Mouse (Mus musculus): Measurements from ENCODE around the gene Trp53rka. TPM values are rescaled to one million over a fixed set of nuclear protein-coding genes. Genes with fewer than 3 reads are reported as not detected.
"Not testable (repeated sequence)": the region's sequence is repeated elsewhere in the genome, so short reads cannot be mapped to it uniquely, and the experiment has no call there.

The Trp53rka gene
- 1 to 10 TPM; 3.5 to 5.0 (median 4.3) TPM for polyA plus RNA-seq (2017; shearing (Covaris generic))

DNA sequence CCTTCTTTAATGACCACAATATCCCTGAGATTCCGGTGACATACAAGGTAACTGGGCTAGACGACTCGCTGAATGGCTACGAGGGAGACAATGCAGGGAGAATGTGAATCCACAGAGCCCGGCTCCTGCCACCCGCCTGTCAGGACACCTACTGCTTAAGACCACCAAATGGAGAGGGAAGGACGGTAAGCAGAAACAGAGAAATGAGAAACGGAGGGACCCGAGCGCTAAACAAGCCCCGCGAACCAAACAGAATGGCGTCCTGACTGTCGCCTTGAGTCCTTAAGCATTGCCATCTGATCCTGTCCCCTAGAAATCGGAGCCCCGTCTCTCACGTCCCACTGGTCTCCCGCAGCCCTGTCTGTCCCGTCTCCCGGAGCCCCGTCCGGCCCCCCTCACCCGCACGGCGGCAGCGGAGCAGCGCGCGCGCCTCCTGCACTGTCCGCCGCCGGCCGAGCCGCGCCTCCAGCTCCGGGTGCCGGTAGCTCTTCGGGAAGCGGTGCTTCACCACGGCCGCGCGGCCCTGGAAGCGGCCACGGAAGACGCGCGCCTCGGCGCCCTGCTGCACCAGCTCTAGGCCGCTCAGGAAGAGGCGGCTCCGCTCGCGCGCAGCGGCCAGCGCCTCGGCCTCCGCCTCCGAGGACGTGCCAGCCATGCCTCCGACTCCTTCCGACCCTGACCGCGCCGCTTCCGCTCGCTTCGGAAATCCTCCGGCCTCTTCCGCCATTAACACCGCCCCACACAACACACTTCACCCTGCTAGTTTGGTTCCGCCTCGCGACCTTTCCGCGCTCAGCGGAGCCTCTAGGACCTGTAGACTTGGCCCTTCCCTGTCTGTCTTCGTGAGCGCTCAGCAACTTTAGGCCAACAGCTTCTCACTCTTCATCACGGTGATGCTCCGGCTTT lies at the start of gene Trp53rka:
TSS of gene Trp53rka (minus strand) at position 677 of the 906 bp plus-strand sequence.
- peak; percentile 73 for ATAC-seq

DNA sequence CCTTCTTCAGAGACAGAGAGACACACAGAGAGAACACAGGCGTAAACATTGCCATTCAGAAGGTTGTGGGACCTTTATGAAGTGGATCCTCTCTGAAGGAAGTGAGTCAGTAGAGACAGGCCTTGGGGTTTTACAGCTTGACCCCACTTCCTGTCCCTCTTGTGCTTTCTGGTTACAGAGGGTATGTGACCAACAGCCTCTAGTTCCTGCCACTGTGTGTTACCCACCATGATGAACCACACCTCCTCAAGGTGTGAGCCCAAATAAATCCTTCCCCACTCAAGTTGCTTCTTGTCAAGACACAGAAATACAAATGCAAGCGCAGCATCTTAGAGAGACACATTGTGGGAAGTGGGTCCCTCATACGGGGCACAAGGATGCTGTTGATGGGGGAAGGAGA lies 47.9 kb upstream of the Trp53rka start:
- ATAC-seq: no peak

DNA sequence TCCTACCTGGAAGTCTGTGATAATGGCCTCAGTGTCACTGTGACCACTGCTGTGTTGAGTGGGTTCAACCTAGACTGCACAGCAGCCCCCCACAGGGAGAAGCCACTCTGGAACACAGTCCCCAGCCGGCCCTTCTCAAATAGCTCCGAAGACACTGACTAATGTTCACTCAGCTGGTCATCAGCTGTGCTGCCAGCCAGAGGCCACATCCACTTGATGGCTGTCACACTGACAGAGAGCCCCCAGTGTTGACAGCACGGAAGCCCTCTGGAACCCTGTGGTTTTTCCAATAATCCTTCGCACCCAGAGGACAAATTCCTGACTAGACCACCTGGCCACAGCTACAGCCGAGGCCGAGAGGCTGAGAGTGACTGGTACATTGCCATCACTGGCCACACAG lies 40.7 kb upstream of the Trp53rka start:
- ATAC-seq: no peak

DNA sequence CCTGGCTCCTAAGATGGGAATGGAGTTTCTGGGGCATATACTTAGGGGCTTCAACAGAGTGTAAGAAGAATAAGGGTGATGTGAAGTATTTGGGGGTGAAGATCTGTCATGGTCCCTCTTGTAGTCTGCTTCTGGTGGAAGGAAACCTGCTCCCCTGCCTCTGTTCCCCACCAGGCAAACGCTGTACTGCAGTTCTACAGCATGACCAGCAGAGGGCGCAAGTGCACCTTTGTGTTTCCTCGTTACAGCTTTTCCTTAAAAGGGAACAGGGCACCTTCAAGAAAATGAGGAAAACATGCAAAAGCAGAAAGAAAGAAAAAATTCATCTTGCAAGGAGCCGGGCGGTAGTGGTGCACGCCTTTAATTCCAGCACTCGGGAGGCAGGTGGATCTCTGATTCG lies 36.0 kb upstream of the Trp53rka start:
- no peak for ATAC-seq

DNA sequence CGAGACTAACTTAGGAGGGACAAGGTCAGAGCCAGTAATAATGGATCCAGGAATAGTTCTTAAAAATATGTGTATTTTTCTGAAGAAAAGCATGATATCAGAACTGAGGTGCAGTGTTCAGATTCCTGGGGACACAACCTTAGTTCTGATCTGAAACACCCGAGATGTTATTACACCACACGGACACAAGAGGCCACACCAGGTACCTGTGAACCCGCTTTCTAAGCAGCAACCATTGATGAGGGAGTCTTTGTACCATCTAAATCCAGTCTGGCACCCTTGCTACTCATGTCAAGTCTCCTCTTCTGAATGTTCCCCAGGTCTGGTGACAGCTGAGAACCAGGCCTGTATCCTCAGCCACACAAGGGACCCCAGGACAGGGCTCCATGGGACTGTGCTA lies 32.5 kb upstream of the Trp53rka start:
- no peak for ATAC-seq

DNA sequence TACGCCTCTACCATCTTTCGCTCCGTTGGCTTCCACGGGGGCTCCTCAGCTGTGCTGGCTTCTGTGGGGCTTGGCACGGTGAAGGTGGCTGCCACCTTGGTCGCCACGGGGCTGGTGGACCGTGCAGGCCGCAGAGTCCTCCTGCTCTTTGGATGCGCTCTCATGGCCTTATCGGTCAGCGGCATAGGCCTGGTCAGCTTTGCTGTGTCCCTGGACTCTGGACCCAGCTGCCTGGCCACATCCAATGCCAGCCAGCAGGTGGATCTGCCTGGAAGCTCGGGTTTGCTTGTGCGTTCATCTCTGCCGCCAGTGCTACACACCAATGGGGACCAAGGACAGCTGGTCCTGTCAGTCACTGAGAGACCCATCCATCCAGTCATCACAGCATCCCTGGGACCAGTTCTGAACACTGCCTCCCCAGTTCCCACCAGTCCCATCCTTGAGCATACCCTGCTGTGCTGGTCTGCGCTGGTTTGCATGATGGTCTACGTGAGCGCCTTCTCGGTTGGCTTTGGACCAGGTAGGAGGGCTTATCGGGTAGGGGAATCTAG lies 22.1 kb upstream of the Trp53rka start:
- no peak for ATAC-seq

DNA sequence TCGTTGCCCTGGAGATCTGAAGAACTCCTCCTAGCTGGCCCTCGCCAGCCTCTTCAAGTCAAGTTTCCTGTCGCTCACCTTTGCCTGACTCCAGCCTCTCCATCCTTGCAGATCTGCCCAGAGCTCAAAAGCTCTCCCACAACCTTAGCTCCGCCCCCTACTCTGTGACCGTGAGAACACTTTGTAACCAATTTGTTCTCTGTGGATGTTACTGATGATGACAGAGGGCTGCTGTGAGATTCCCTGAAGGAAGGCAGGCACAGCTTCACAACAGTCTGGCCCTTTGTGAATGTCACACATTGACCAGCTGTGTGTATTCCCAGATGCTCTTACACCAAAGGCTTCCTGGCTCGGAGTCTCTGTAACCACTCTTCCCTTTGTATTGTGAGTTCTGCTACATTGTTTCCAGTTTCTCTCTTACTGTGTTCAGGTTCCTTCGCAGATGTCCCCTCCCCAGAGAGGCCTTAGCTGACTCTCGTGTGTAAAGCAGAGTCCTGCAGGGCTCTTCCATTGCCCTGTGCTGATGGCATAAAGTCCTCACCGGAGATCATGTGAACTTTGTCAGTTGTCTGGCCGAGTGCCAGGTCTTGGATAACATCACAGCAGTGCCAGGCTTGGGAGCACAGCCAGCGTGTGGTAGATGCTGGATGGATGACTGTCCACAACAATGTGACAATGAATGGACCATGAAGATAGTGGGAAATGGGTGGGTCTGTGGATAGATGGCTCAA lies 19.9 kb upstream of the Trp53rka start:
- ATAC-seq: no peak

DNA sequence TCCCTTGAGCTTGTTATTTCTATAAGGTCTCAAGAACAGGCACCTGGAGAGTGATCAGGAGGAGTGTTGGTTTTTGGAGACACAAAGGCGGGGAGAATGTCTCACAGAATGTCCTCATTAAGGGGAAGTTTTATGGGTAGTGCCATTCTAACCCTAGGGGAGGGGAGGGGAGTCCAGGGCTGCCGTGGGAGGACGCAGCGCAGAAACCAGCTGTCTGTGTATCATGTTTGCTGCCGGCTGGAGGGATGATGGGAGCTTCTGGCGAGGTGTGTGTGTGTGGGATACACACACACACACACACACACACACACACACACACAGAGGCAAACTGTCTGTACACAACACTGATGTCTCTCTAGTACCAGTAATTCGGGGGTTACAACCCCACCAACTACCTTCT lies 19.3 kb upstream of the Trp53rka start:
- ATAC-seq: no peak

DNA sequence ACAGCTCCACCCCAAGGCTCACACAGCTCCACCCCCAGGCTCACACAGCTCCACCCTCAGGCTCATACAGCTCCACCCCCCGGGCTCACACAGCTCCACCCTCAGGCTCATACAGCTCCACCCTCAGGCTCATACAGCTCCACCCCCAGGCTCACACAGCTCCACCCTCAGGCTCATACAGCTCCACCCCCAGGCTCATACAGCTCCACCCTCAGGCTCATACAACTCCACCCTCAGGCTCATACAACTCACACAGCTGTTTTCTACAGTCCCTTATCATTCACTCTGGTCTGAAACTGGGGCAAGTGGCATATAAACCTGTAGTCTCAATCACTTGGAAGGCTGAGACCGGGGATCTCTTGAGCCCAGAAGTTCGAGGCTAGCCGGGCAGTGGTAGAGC lies 18.4 kb upstream of the Trp53rka start:
- ATAC-seq: not testable (repeated sequence)

DNA sequence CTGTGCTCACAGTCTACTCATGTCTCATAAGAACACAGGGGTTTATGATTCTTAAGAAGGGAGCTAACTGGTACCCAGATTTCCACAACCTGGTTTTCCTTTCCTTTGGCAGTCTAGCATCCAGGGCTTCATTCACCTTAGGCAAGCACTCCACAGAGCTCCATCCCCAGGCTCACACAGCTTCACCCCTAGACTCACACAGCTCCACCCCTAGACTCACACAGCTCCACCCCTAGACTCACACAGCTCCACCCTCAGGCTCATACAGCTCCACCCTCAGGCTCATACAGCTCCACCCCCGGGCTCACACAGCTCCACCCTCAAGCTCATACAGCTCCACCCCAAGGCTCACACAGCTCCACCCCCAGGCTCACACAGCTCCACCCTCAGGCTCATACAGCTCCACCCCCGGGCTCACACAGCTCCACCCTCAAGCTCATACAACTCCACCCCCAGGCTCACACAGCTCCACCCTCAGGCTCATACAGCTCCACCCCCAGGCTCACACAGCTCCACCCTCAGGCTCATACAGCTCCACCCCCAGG lies 17.9 kb upstream of the Trp53rka start:
- not testable (repeated sequence) for ATAC-seq

DNA sequence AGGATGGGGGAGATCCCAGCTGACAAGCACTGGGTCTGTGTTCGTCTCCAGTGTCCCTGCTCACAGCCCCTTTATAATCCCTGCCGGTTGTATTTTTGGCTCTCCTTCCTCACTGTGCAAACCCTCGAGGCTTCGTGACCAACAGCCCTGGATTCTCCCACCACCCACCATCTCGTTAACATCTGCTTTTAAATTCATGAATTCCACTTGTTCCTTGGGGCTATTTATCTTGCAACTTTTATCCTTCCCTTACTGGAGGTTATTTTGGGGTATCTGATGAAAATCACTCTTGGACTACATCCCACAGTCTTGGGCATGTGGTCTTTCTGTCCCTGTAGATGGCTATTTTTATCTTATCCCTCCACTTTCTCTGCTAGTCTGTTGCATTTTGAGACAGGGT lies 17.3 kb upstream of the Trp53rka start:
- no peak for ATAC-seq

DNA sequence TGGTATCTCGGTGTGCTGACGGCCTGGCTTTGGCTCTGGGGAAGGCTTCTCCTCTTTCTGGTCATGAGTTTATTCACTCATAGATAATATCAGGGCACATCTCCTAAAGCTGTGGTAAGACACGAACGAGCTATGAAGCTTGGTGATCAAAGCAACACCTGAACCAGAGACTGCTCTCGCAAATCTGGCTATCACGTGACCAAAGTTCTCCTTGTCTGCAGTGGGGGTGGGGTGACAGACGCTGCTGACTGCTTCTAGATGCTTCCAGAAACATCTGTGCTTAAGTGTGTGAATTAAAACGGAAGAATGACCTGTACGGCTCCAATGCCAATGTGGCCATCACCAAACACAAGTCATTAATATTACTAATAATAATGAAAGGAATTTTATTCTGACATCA lies 16.6 kb upstream of the Trp53rka start:
- no peak for ATAC-seq

DNA sequence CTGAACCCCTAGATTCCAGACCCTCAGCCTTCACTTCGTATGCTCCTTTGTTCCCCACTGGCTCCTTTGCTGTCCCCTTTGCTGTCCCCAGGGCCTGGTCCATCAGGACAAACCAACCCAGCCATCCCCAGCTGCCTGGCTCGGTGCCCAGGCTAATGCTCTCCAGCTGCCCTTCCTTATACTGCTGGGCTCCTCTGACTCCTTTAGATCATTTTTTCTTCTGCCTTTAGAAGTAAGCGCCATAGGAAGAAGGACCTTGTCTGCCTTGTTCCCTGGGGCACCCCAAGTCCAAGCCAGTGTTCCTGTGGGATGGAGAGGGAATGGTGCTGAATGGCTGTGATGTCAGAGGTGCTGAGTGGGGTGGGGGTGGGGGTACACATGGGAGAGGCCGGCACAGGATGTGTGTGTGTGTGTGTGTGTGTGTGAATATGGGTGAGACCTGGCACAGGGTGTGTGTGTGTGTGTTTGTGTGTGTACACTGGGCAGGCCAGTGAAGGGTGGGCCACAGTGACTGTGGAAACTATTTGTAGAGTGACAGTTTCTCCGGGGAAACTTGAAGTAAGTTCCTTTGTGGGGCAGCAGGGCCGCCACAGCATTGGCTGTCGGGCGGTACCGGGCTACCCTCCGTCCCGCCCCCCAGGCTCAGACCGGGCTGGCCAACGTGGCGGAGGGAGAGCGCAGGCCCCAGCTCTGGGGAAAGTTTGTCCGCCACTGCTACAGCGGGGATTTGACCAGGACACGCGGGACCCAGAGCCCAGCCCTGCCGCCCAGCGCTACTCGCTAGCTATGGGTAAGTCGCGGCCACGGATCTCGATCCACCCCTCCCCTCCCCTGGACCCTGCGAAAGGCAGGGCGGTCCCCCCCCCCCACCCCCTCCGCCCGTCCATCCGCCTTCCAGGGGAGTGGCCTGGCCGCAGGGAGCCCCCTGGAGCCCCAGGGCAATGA lies 10.4 kb upstream of the Trp53rka start, which contains the start of gene Slc2a10:
TSS of gene Slc2a10 (plus strand) at position 529 of the 945 bp plus-strand sequence.
- no peak for ATAC-seq

DNA sequence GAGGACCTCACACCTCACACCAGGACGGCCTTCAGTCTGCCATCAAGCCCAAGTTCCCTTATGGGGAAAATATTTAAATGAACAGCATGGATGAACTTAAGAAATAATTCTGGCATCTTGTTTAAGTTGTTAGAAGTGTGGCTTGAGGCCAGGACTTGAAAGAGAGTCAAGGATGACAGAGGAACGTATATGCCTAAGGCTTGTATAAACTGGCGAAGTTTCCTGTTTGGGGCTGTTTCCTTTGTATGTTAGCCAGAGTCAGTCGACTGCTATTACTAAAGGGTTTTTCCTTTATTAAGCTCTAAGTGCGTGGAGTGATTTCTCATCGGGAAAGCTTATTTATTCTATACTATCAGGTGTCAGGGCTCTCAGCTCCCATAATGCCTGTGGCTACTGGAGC lies 5.7 kb upstream of the Trp53rka start:
- ATAC-seq: no peak

DNA sequence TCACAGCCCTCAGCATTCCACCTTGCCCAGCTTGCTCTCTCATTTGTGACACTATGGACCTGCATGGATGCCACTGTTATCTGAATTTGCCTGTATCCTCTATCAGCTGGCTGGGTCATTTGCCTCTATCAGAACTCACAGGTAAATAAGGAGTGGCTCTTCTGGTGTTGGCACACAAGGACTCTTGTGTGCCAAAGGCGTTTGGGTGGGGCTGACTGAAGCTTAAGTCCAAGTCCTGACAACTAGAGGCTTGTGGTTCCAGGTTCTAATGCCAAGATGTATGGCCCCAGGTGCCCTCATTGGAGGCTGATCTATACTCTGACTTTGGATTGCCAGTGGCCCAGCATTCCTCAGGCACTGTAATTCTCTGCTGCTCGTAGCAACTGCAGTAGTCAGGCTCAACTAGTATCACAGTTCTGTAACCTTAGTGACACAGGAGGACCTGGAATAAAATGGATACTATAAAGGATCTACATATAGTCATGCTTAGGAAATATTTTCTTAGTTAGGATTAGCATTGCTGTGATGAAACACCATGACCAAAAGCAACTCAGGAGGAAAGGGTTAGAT lies 4.7 kb upstream of the Trp53rka start:
- ATAC-seq: no peak

DNA sequence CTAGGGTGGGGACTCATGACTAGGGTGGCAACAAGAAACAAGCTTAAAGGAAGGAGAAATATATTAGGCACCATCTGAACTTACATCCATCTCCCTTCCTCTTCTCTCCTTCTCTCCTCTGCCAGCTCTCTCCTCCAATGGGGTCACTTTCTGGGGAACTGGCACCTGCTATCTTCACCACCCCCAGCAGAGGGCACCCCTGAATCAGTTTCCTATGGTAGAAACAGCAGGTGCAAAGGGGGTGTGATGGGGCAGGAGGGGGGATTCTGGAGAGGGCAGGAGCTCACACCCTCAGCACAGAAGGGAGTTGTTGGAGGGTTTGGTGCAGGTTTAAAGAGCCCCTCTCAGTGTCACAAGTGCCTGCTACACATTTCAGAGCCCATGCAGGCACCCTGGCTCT lies 3.1 kb upstream of the Trp53rka start:
- ATAC-seq: no peak

DNA sequence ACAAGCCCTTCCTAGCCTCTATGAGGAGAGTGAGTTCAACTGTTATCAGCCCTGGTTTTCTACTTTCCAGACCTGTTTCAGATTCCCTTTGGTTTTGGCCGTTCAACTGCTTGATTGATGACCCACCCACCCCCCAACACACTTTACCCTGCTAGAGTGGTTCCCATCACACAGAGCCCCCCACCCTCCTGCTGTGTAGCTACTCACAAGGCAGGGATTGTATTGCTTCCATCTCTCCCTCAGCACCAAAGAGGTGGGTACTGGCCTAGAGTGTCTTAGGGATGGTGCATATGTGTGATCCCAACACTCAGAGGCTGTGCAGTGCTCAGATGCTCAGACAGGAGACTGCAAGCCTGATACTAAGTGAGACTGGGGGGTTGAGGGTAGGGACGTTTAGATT lies 1.4 kb upstream of the Trp53rka start:
- ATAC-seq: no peak

DNA sequence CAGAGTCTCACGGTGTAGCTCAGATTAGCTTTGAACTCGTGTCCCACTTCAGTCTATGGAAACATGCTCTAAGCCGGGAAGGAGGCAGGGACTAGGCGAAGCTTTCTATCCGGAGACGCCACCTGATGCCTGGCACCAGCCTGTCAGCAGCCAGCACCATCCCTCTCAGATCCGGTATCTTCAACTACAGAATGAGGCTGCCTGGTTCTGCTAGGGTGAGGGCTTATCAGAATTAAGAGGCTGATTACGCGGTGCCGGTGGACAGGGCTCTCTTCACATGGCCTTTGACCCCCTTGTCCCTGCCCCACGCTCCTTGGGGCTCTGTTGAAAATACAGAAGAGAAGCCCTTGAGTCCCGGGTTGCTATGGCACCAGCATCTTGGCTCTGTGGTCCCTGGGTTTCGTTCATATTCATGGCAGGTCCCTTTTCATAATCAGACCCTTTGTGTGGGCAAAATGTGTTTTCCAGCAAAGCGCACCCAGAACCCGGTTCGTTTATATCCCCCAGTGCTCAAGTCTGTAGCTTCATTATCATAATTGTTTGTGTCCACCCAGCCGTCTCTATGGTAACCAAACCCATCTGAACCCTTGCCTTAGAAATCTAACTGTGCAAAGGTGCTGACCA lies 575 bp upstream of the Trp53rka start:
- ATAC-seq: no peak

DNA sequence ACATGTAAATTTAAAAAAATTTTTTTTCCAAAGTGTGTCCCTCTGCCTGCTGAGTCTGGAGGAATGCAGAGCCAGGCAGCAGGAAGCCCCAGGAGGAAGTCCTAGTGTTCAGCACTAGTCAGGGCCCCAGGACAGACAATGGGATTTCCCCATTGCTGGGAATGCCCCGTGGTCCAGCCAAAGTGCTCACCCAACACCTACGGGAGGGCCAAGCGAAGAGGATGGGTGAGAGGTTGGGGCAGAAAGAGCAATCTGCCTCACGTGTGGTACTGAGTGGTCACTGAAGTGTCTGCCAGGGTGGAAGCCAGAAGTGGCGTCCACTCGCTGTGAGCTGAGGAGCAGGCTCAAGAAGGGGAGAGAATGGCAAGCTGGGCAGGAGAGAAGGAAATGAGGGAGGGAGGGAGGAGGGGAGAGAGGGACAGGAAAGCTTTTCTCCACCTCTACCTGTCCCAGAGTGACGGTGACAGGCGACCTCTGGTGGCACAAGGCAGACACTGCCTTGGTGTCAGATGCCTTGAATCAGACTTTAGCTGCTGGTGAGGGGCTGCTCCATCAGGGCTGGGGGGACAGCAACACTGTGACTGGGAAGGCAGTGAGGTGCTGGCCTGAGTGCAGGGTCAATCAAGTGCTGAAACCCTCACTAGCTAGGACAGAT lies 6.1 kb downstream of the Trp53rka start:
- ATAC-seq: peak; percentile 77

DNA sequence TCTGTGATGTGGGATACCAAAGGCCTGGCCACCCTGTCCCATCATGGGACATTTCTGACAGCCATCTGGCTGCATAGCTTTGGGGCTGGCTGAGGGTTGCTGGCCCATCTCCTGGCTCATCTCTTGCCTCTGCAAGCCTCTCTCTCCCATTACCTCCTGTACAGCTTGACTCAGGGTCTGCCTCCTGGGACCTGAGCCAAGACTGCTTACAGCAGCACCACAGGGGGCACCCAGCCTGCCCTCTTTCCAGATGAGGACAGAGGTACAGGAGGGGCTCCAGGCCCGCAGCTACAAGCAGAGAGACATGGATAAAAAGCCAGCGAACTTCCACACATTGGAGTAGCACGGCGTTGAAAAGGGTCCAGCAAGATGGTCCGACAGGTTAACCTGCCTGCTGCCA lies 6.7 kb downstream of the Trp53rka start:
- no peak for ATAC-seq

DNA sequence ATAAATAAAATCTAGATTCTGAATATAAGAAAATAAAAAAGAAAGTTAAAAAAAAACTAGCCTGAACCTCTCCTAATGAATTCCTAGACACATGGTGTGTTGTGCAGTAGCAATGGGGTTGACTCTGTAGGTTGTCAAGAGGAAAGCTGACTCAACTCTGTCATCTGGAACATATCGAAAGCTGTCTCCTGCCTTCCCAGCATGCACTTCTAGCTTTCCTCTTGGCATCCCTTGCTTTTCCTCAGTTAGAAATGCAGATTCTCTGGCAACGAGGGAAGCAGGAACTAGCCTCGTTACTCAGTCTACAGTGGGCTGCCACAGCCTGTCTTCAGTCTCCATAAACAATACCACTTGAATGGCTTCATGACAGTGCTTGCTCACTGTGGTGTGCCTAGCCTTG lies 7.3 kb downstream of the Trp53rka start:
- no peak for ATAC-seq
